Mouse (Mus musculus) cortical plate, adult 2 months (tissue): ENCODE data around the gene Polr3g. TPM values are rescaled to one million over a fixed set of nuclear protein-coding genes. Genes with fewer than 3 reads are reported as not detected.
A peak's percentile ranks its signal among the peaks of the same experiment; 100 is the strongest.
"Not testable (repeated sequence)": the region's sequence is repeated elsewhere in the genome, so short reads cannot be mapped to it uniquely, and the experiment has no call there.

ENCODE experiments used
- H3K27ac ChIP-seq: fragments of 200-500 bp; 2 replicates; pipeline ENCODE4 v1.5.1; 2012; ENCODE audit warnings: low read length, control low read depth, inconsistent platforms; ENCODE audit not compliant: insufficient read depth
- H3K4me1 ChIP-seq: fragments of 200-500 bp; 2 replicates; pipeline ENCODE4 v1.6.1; 2011; ENCODE audit warnings: low read length; ENCODE audit not compliant: control insufficient read depth, insufficient read depth
- H3K4me3 ChIP-seq: fragments of 200-500 bp; 2 replicates; pipeline ENCODE4 v1.5.1; 2011; ENCODE audit warnings: mild to moderate bottlenecking, low read length, control low read depth; ENCODE audit not compliant: insufficient read depth
- CTCF ChIP-seq: fragments of 200-500 bp; IDR thresholded peaks from 2 replicates; pipeline ENCODE4 v1.5.1; 2011; ENCODE audit warnings: mild to moderate bottlenecking, control low read depth, low read length; ENCODE audit not compliant: insufficient read depth; ENCODE audit errors: extremely low read depth
- POLR2A ChIP-seq: fragments of 200-500 bp; IDR thresholded peaks from 2 replicates; pipeline ENCODE4 v1.6.1; 2011; ENCODE audit warnings: mild to moderate bottlenecking, low read length, control low read depth; ENCODE audit not compliant: insufficient read depth; ENCODE audit errors: extremely low read depth
- polyA plus RNA-seq: library from polyadenylated mRNA; depleted of rRNA; stranded (reverse); fragments of >200 nt; gene quantifications from 2 replicates; pipeline ENCODE4 v1.2.3, GENCODE M21; 2012

The Polr3g gene
- polyA plus RNA-seq, 1 experiment: 5.7 TPM

- Histone ChIP-seq H3K4me1 (no peaks in the 10 kb centered on the region), H3K27ac (no peak overlapping the region), H3K4me3 (no peak overlapping the region)
- TF ChIP-seq CTCF: no peak
- no peak for TF ChIP-seq POLR2A
These were observed 19.5 kb upstream of the Polr3g start for GRCm38 (mm10) chr13:81730362-81730761.

GRCm38 (mm10) chr13:81729102-81729501 is 18.3 kb upstream of the Polr3g start:
- H3K4me3 ChIP-seq: no peak overlapping the region
- H3K4me1 ChIP-seq: no peaks in the 10 kb centered on the region
- no peak overlapping the region for H3K27ac ChIP-seq
- TF ChIP-seq CTCF (no peak), POLR2A (no peak)

GRCm38 (mm10) chr13:81728141-81728540 is 17.3 kb upstream of the Polr3g start:
- not testable (repeated sequence) for H3K4me1 ChIP-seq, H3K27ac ChIP-seq, H3K4me3 ChIP-seq

- Histone ChIP-seq H3K4me3 (no peak overlapping the region), H3K27ac (no peak overlapping the region), H3K4me1 (peaks cover 2% of the 10 kb centered on the region; the same call in 1 of the 2 replicates)
- no peak for TF ChIP-seq POLR2A
- TF ChIP-seq CTCF: no peak
These were observed 3.1 kb upstream of the Polr3g start for GRCm38 (mm10) chr13:81713896-81714295.

GRCm38 (mm10) chr13:81711546-81712371 is 946 bp upstream of the Polr3g start:
- TF ChIP-seq POLR2A (no peak), CTCF (no peak)
- no peak overlapping the region for H3K27ac ChIP-seq
- H3K4me1 ChIP-seq: peaks cover 2% of the 10 kb centered on the region; the same call in 1 of the 2 replicates
- peak overlapping the region; percentile 72 for H3K4me3 ChIP-seq

- no peak overlapping the region for H3K27ac ChIP-seq
These were observed 547 bp downstream of the Polr3g start for GRCm38 (mm10) chr13:81710266-81710665.

GRCm38 (mm10) chr13:81709805-81710204 is 1.0 kb downstream of the Polr3g start:
- Histone ChIP-seq H3K27ac (no peak overlapping the region), H3K4me1 (peaks cover 2% of the 10 kb centered on the region; the same call in 1 of the 2 replicates), H3K4me3 (no peak overlapping the region)
- no peak for TF ChIP-seq CTCF
- no peak for TF ChIP-seq POLR2A

More at GRCm38 (mm10) chr13:81710266-81710665, 547 bp downstream of the Polr3g start:
- TF ChIP-seq POLR2A (no peak), CTCF (no peak)
- peak overlapping the region; percentile 72 for H3K4me3 ChIP-seq
- peaks cover 2% of the 10 kb centered on the region; the same call in 1 of the 2 replicates for H3K4me1 ChIP-seq

GRCm38 (mm10) chr13:81706311-81706710 is 4.5 kb downstream of the Polr3g start:
- TF ChIP-seq CTCF (no peak), POLR2A (no peak)
- Histone ChIP-seq H3K27ac (no peak overlapping the region), H3K4me1 (no peaks in the 10 kb centered on the region; the same call in 1 of the 2 replicates), H3K4me3 (no peak overlapping the region)

- TF ChIP-seq POLR2A (no peak), CTCF (no peak)
These were observed 7.2 kb downstream of the Polr3g start for GRCm38 (mm10) chr13:81703621-81704020.

GRCm38 (mm10) chr13:81703148-81703547 is 7.7 kb downstream of the Polr3g start:
- H3K4me1 ChIP-seq: no peaks in the 10 kb centered on the region; the same call in 1 of the 2 replicates
- no peak overlapping the region for H3K4me3 ChIP-seq
- no peak for TF ChIP-seq CTCF
- TF ChIP-seq POLR2A: no peak
- H3K27ac ChIP-seq: no peak overlapping the region

More at GRCm38 (mm10) chr13:81703621-81704020, 7.2 kb downstream of the Polr3g start:
- Histone ChIP-seq H3K27ac (no peak overlapping the region), H3K4me3 (no peak overlapping the region), H3K4me1 (no peaks in the 10 kb centered on the region; the same call in 1 of the 2 replicates)
